Mouse (Mus musculus) midbrain, embryonic 12.5 days (tissue): ENCODE data around the gene Dennd5b. TPM values are rescaled to one million over a fixed set of nuclear protein-coding genes. Genes with fewer than 3 reads are reported as not detected.
"Not testable (repeated sequence)": the region's sequence is repeated elsewhere in the genome, so short reads cannot be mapped to it uniquely, and the experiment has no call there.

Experiments
- ATAC-seq: fragments of 200-750 bp; cut with Nextera tagmentation; 2 replicates; pipeline ENCODE4 v1.8.0; 2017; ENCODE audit warnings: low read depth, moderate TSS enrichment, moderate library complexity; ENCODE audit not compliant: low FRiP score
- H3K27ac ChIP-seq: fragments of 300-500 bp; sonication (generic); replicated peaks from 2 replicates; pipeline ENCODE4 v1.5.1; 2016; ENCODE audit warnings: mild to moderate bottlenecking
- H3K27me3 ChIP-seq: fragments of 300-500 bp; sonication (generic); 2 replicates; pipeline ENCODE4 v1.6.1; 2016; ENCODE audit warnings: mild to moderate bottlenecking
- H3K36me3 ChIP-seq: fragments of 300-500 bp; sonication (generic); 2 replicates; pipeline ENCODE4 v1.6.1; 2016
- H3K4me1 ChIP-seq: fragments of 300-500 bp; sonication (generic); 2 replicates; pipeline ENCODE4 v1.6.1; 2016
- H3K4me2 ChIP-seq: fragments of 300-500 bp; sonication (generic); replicated peaks from 2 replicates; pipeline ENCODE4 v1.6.1; 2016; ENCODE audit warnings: mild to moderate bottlenecking, moderate library complexity
- H3K4me3 ChIP-seq: fragments of 300-500 bp; sonication (generic); 2 replicates; pipeline ENCODE4 v1.5.1; 2016; ENCODE audit warnings: mild to moderate bottlenecking
- H3K9ac ChIP-seq: fragments of 300-500 bp; sonication (generic); replicated peaks from 2 replicates; pipeline ENCODE4 v1.6.1; 2016; ENCODE audit warnings: mild to moderate bottlenecking, moderate library complexity
- H3K9me3 ChIP-seq: fragments of 300-500 bp; sonication (generic); 2 replicates; pipeline ENCODE4 v1.6.1; 2016; ENCODE audit warnings: mild to moderate bottlenecking
- WGBS: fragments of 180-500 bp; shearing (Covaris S2); methylation state at CpG from one replicate; pipeline ENCODE4 v1.1.7; 2016; 5-methylcytosine and 5-hydroxymethylcytosine counted together
- polyA plus RNA-seq: library from polyadenylated mRNA; unstranded; fragments of >200 nt; fragmentation: Nextera tagmentation; extraction: Ambion mirVana; gene quantifications from 2 replicates; pipeline ENCODE4 v1.2.1, GENCODE M21; 2016

The Dennd5b gene
- polyA plus RNA-seq, 1 experiment from 2014 or later = 19.8 TPM

GRCm38 (mm10) chr6:149131111-149131510 lies 29.6 kb upstream of the Dennd5b start:
- no peak overlapping the region for H3K9ac ChIP-seq
- peaks cover 3% of the 10 kb centered on the region; the same call in 1 of the 2 replicates for H3K4me1 ChIP-seq
- no peaks in the 10 kb centered on the region for H3K36me3 ChIP-seq
- H3K27me3 ChIP-seq = no peaks in the 10 kb centered on the region
- no peak overlapping the region for H3K4me3 ChIP-seq
- no peak overlapping the region for H3K27ac ChIP-seq
- no peak for ATAC-seq
- H3K4me2 ChIP-seq = no peak overlapping the region
- WGBS = 12% methylated on average over 3 of the region's 3 CpGs
- no peaks in the 10 kb centered on the region for H3K9me3 ChIP-seq

DNA sequence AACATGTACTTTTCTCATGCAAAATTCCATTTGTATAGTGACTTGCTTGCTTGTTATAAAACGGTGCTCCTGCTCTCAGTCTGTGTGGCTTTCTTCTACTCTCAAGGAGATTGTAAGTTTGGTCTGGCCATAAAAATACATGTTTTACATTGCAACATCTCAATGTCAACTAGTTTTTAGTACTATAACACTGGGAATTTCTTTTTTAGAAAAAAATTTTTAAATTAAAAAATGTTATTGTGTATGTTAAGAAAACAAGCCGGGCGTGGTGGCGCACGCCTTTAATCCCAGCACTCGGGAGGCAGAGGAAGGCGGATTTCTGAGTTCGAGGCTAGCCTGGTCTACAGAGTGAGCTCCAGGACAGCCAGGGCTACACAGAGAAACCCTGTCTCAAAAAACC lies 28.4 kb upstream of the Dennd5b start, which contains the start of gene Gm10203:
Gene Gm10203 (plus strand): TSS at position 301 of the 400 bp plus-strand sequence.
- not testable (repeated sequence) for H3K4me1 ChIP-seq, H3K36me3 ChIP-seq, H3K9ac ChIP-seq, H3K27ac ChIP-seq, H3K4me2 ChIP-seq, H3K9me3 ChIP-seq, H3K4me3 ChIP-seq, ATAC-seq, H3K27me3 ChIP-seq
- 84% methylated on average over 8 of the region's 8 CpGs for WGBS

GRCm38 (mm10) chr6:149126675-149127074 lies 25.2 kb upstream of the Dennd5b start:
- H3K27ac ChIP-seq = no peak overlapping the region
- H3K9me3 ChIP-seq = no peaks in the 10 kb centered on the region
- H3K4me3 ChIP-seq = no peak overlapping the region
- no peaks in the 10 kb centered on the region for H3K27me3 ChIP-seq
- no peaks in the 10 kb centered on the region for H3K36me3 ChIP-seq
- H3K4me2 ChIP-seq = no peak overlapping the region
- no peak for ATAC-seq
- no peak overlapping the region for H3K9ac ChIP-seq
- WGBS = 72% methylated on average over 4 of the region's 4 CpGs
- no peaks in the 10 kb centered on the region for H3K4me1 ChIP-seq

GRCm38 (mm10) chr6:149123042-149123441 lies 21.6 kb upstream of the Dennd5b start:
- Histone ChIP-seq H3K4me3 (no peak overlapping the region), H3K27ac (no peak overlapping the region), H3K9ac (no peak overlapping the region), H3K27me3 (no peaks in the 10 kb centered on the region), H3K4me2 (no peak overlapping the region), H3K36me3 (no peaks in the 10 kb centered on the region), H3K9me3 (no peaks in the 10 kb centered on the region), H3K4me1 (no peaks in the 10 kb centered on the region)
- no peak for ATAC-seq
- 93% methylated on average over 3 of the region's 3 CpGs for WGBS

- Histone ChIP-seq H3K4me2 (no peak overlapping the region), H3K9me3 (no peaks in the 10 kb centered on the region), H3K27ac (no peak overlapping the region), H3K27me3 (no peaks in the 10 kb centered on the region), H3K36me3 (no peaks in the 10 kb centered on the region), H3K4me3 (no peak overlapping the region), H3K9ac (no peak overlapping the region), H3K4me1 (no peaks in the 10 kb centered on the region)
- ATAC-seq = peak; percentile 56
- WGBS = 48% methylated on average over 2 of the region's 2 CpGs
These were observed 18.4 kb upstream of the Dennd5b start for GRCm38 (mm10) chr6:149119853-149120252.

DNA sequence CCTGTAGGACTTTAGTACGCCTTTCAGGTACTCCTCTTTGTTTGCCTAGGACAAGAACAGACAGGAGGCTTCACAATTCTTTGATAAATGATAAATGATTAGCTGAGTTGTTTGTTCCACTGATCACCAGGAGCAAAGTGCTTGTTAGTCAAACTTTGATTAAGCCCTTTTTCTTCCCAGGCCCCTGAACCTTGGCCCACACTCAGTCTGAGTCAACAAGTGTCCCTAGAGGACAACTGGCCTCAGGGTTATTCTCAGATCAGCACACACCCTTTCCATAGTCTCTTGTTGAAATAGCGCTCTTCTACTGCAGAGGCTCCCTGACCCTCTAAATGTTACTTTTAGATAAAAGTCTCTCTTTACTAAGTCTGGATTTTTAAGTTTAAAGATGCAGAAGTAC lies 17.5 kb upstream of the Dennd5b start:
- no peaks in the 10 kb centered on the region for H3K4me1 ChIP-seq
- H3K9ac ChIP-seq = no peak overlapping the region
- 75% methylated on average over 2 of the region's 2 CpGs for WGBS
- no peak overlapping the region for H3K27ac ChIP-seq
- no peaks in the 10 kb centered on the region for H3K36me3 ChIP-seq
- ATAC-seq = no peak
- H3K27me3 ChIP-seq = no peaks in the 10 kb centered on the region
- H3K4me3 ChIP-seq = no peak overlapping the region
- H3K9me3 ChIP-seq = no peaks in the 10 kb centered on the region
- H3K4me2 ChIP-seq = no peak overlapping the region

GRCm38 (mm10) chr6:149116992-149117391 lies 15.5 kb upstream of the Dennd5b start:
- no peaks in the 10 kb centered on the region for H3K36me3 ChIP-seq
- ATAC-seq = no peak
- H3K9ac ChIP-seq = no peak overlapping the region
- H3K4me1 ChIP-seq = no peaks in the 10 kb centered on the region
- H3K4me3 ChIP-seq = no peak overlapping the region
- no peak overlapping the region for H3K27ac ChIP-seq
- no peaks in the 10 kb centered on the region for H3K27me3 ChIP-seq
- H3K9me3 ChIP-seq = no peaks in the 10 kb centered on the region
- H3K4me2 ChIP-seq = no peak overlapping the region

- no peak overlapping the region for H3K9ac ChIP-seq
- H3K27me3 ChIP-seq = no peaks in the 10 kb centered on the region
- H3K9me3 ChIP-seq = no peaks in the 10 kb centered on the region
- H3K4me2 ChIP-seq = no peak overlapping the region
- no peaks in the 10 kb centered on the region for H3K4me1 ChIP-seq
- H3K27ac ChIP-seq = no peak overlapping the region
- ATAC-seq = no peak
- H3K36me3 ChIP-seq = no peaks in the 10 kb centered on the region
- H3K4me3 ChIP-seq = no peak overlapping the region
- WGBS = 82% methylated on average over 2 of the region's 2 CpGs
These were observed 7.4 kb upstream of the Dennd5b start for GRCm38 (mm10) chr6:149108909-149109308.

DNA sequence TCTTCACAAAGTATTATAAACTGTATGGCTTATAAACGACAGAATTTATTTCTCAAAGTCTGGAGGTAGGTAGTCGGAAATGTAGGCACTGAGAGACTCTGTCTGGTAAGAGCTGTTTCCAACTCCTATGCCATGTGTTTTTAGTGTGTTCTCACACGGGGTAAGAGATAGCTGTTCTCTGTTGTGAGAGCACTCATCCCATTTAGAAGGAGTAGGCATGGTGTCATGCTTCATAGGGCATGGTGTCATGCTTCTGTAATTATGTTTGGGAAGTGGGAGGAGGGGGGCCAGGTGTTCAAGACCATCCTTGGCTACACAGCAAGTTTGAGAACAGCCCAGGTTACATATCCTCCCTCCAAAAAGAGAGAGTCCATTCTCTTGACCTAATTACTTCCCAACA lies 6.1 kb upstream of the Dennd5b start:
- H3K9ac ChIP-seq = no peak overlapping the region

DNA sequence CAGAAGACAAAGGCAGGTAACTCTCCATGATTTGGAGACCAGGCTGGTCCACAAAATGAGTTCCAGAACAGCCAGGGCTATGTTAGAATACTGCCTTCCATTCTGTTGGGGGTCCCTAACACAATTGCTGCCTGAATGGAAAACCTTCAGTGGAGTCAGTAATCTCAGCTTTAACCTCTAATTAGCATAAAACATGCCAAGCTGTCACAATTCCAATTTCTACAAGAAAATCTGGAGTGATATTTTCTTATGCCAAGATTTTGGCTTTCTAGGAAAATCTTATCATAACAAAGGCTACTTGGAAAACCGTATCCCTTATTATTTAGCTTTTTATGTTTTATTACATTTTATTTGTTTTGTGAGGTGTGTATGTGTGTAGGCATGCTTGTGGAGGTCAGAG lies 2.0 kb upstream of the Dennd5b start:
- H3K4me1 ChIP-seq = peaks cover 7% of the 10 kb centered on the region; the same call in 1 of the 2 replicates
- no peak overlapping the region for H3K27ac ChIP-seq
- H3K4me2 ChIP-seq = no peak overlapping the region
- no peak overlapping the region for H3K4me3 ChIP-seq
- no peaks in the 10 kb centered on the region for H3K36me3 ChIP-seq
- no peak overlapping the region for H3K9ac ChIP-seq
- H3K27me3 ChIP-seq = no peaks in the 10 kb centered on the region; the same call in 1 of the 2 replicates
- ATAC-seq = no peak
- 90% methylated on average over 1 of the region's 1 CpGs for whole genome bisulfite sequencing
- no peaks in the 10 kb centered on the region for H3K9me3 ChIP-seq

More for the DNA sequence above, 6.1 kb upstream of the Dennd5b start:
- Histone ChIP-seq H3K9me3 (no peaks in the 10 kb centered on the region), H3K4me2 (no peak overlapping the region), H3K4me3 (no peak overlapping the region), H3K27me3 (no peaks in the 10 kb centered on the region; the same call in 1 of the 2 replicates), H3K4me1 (no peaks in the 10 kb centered on the region), H3K27ac (no peak overlapping the region), H3K36me3 (no peaks in the 10 kb centered on the region)
- ATAC-seq = no peak
- 75% methylated on average over 3 of the region's 3 CpGs for whole genome bisulfite sequencing

GRCm38 (mm10) chr6:149101943-149102243 lies 413 bp upstream of the Dennd5b start:
- WGBS = 14% methylated on average over 7 of the region's 7 CpGs
- Histone ChIP-seq H3K36me3 (no peaks in the 10 kb centered on the region), H3K4me2 (peak overlapping the region; percentile 69), H3K4me3 (peak overlapping the region; percentile 87), H3K4me1 (peaks cover 7% of the 10 kb centered on the region; the same call in 1 of the 2 replicates), H3K9ac (peak overlapping the region; percentile 86), H3K9me3 (no peaks in the 10 kb centered on the region), H3K27ac (peak overlapping the region; percentile 98), H3K27me3 (no peaks in the 10 kb centered on the region; the same call in 1 of the 2 replicates)
- no peak for ATAC-seq

GRCm38 (mm10) chr6:149100174-149101075 lies 1.1 kb downstream of the Dennd5b start:
- no peaks in the 10 kb centered on the region; the same call in 1 of the 2 replicates for H3K27me3 ChIP-seq
- WGBS = 2% methylated on average over 47 of the region's 52 CpGs
- peak overlapping the region; percentile 87 for H3K4me3 ChIP-seq
- peak overlapping the region; percentile 69 for H3K4me2 ChIP-seq
- peaks cover 7% of the 10 kb centered on the region; the same call in 1 of the 2 replicates for H3K4me1 ChIP-seq
- peak; percentile 67 for ATAC-seq
- H3K9me3 ChIP-seq = no peaks in the 10 kb centered on the region
- H3K36me3 ChIP-seq = no peaks in the 10 kb centered on the region
- peak overlapping the region; percentile 98 for H3K27ac ChIP-seq
- peak overlapping the region; percentile 86 for H3K9ac ChIP-seq
